Mouse (Mus musculus): ENCODE results near the gene Pcyt2. TPM values are rescaled to one million over a fixed set of nuclear protein-coding genes. Genes with fewer than 3 reads are reported as not detected.
A peak's percentile ranks its signal among the peaks of the same experiment; 100 is the strongest.

Gene Pcyt2
- polyA plus RNA-seq, 1 experiment from 2014 or later: 239 TPM

- Histone ChIP-seq H3K9me3 (replicated peaks; ENCODE audit: control insufficient read depth, low read length, poor library complexity, severe bottlenecking) (no peaks in the 10 kb centered on the region), H3K4me1 (ENCODE audit: control insufficient read depth, insufficient read depth, low read length) (peaks cover 23% of the 10 kb centered on the region), H3K36me3 (ENCODE audit: control insufficient read depth, insufficient read depth, low read length) (peaks cover 37% of the 10 kb centered on the region), H3K9ac (ENCODE audit: low read depth, low read length) (no peak overlapping the region), H3K27me3 (ENCODE audit: control insufficient read depth, insufficient read depth, low read depth, low read length) (no peaks in the 10 kb centered on the region; the same call in 1 of the 2 replicates), H3K4me2 (ENCODE audit: low read length) (no peak overlapping the region), H3K4me3 (ENCODE audit: low read depth, low read length) (no peak overlapping the region), H3K27ac (ENCODE audit: low read length) (no peak overlapping the region)
- no peak for ATAC-seq
- WGBS: 90% methylated on average over 9 of the region's 10 CpGs
Measured at GRCm38 (mm10) chr11:120613481-120613972, 4.2 kb downstream of the Pcyt2 start.

- Histone ChIP-seq H3K4me3 (ENCODE audit: low read depth, low read length) (no peak overlapping the region), H3K4me1 (ENCODE audit: control insufficient read depth, insufficient read depth, low read length) (peaks cover 22% of the 10 kb centered on the region), H3K9ac (ENCODE audit: low read depth, low read length) (no peak overlapping the region), H3K4me2 (ENCODE audit: low read length) (no peak overlapping the region), H3K36me3 (ENCODE audit: control insufficient read depth, insufficient read depth, low read length) (peaks cover 31% of the 10 kb centered on the region; the same call in 1 of the 2 replicates), H3K27ac (ENCODE audit: low read length) (no peak overlapping the region), H3K27me3 (ENCODE audit: control insufficient read depth, insufficient read depth, low read depth, low read length) (no peaks in the 10 kb centered on the region; the same call in 1 of the 2 replicates), H3K9me3 (replicated peaks; ENCODE audit: control insufficient read depth, low read length, poor library complexity, severe bottlenecking) (no peaks in the 10 kb centered on the region)
- WGBS: 47% methylated on average over 6 of the region's 6 CpGs
- ATAC-seq: no peak
Measured at GRCm38 (mm10) chr11:120612763-120613162, 5.0 kb downstream of the Pcyt2 start.

DNA sequence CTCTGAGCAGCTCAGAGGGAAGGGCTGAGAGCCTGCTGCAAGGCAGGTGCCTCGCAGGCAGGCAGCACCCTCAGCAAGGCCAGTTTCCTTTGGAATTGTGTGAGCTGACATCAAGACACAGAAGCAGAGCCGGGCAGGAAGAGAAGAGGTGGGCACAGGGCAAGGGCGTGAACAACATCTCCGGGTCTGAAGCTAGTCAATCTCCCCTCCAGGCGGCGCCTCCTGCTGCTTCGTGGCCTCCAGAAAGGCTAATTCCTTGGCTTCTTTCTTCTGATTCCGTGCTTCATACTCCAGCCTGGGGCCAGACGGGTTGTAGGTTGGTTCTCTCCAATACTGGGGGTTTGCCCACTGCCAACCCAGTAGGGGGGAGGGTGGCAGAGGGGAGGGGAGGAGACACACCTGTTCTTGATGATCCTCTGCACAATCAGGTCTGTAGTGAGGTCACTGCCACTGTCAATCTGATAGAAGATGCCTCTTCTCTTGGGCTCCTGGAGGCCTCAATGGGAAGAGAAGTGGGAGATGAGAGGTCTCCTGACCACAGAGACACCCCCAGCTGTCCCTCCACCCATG, 7.2 kb downstream of the Pcyt2 start:
- no peak for ATAC-seq
- H3K4me2 ChIP-seq (ENCODE audit: low read length): no peak overlapping the region

GRCm38 (mm10) chr11:120609250-120609649, 8.5 kb downstream of the Pcyt2 start:
- Histone ChIP-seq H3K4me3 (ENCODE audit: low read depth, low read length) (no peak overlapping the region), H3K9me3 (replicated peaks; ENCODE audit: control insufficient read depth, low read length, poor library complexity, severe bottlenecking) (no peaks in the 10 kb centered on the region), H3K4me2 (ENCODE audit: low read length) (no peak overlapping the region), H3K27me3 (ENCODE audit: control insufficient read depth, insufficient read depth, low read depth, low read length) (no peaks in the 10 kb centered on the region; the same call in 1 of the 2 replicates), H3K36me3 (ENCODE audit: control insufficient read depth, insufficient read depth, low read length) (peaks cover 31% of the 10 kb centered on the region; the same call in 1 of the 2 replicates), H3K9ac (ENCODE audit: low read depth, low read length) (peak overlapping the region; percentile 38; the same call in 1 of the 2 replicates), H3K27ac (ENCODE audit: low read length) (no peak overlapping the region), H3K4me1 (ENCODE audit: control insufficient read depth, insufficient read depth, low read length) (peaks cover 6% of the 10 kb centered on the region; the same call in 1 of the 2 replicates)
- 0 out of 2 replicates have a peak, but pooled peaks have one; percentile 36 for ATAC-seq
- WGBS: 44% methylated on average over 7 of the region's 8 CpGs

More for the DNA sequence above, 7.2 kb downstream of the Pcyt2 start:
- no peaks in the 10 kb centered on the region; the same call in 1 of the 2 replicates for H3K27me3 ChIP-seq (ENCODE audit: control insufficient read depth, insufficient read depth, low read depth, low read length)
- no peak overlapping the region for H3K9ac ChIP-seq (ENCODE audit: low read depth, low read length)
- H3K36me3 ChIP-seq (ENCODE audit: control insufficient read depth, insufficient read depth, low read length): peaks cover 28% of the 10 kb centered on the region; the same call in 1 of the 2 replicates
- no peaks in the 10 kb centered on the region for H3K9me3 ChIP-seq (replicated peaks; ENCODE audit: control insufficient read depth, low read length, poor library complexity, severe bottlenecking)
- H3K4me3 ChIP-seq (ENCODE audit: low read depth, low read length): no peak overlapping the region
- H3K4me1 ChIP-seq (ENCODE audit: control insufficient read depth, insufficient read depth, low read length): peaks cover 6% of the 10 kb centered on the region; the same call in 1 of the 2 replicates
- H3K27ac ChIP-seq (ENCODE audit: low read length): no peak overlapping the region
- 79% methylated on average over 9 of the region's 9 CpGs for WGBS

DNA sequence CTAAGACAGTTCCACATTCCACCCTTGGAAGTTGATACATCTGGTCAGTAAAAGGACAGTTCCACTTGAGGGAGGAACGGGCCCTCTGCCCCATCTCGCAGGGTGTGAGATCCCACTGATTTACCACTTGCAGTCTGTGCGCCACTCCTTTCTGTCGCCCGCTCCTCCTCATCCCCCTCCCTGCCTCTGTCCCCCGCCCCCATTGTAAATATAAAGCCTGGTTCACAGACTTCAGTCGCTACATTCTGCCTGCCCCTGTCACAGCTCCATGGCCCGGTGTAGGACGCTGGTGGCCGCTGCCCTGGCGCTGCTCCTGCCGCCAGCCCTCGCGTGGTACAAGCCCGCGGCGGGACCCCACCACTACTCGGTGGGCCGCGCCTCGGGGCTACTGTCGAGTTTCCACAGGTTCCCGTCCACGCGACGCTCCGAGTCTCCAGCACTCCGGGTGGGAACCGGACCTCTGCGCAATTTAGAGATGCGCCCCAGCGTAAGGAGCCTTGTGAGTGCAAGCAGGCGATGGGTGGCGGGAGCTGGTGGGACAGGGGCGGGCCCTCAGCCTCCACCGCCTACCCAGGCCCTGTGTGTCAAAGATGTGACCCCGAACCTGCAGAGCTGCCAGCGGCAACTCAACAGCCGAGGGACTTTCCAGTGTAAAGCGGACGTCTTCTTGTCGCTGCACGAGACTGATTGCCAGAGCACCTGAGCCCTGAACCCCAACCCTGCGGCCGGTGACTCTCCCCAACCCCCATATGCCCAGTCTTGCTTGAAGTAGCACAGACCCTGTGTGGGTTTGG, 9.3 kb downstream of the Pcyt2 start, which contains the start of gene Npb:
Gene Npb, plus strand, starts transcription at position 237 of the 794 bp plus-strand sequence.
- H3K9ac ChIP-seq (ENCODE audit: low read depth, low read length): peak within 1 kb of the TSS; percentile 38; the same call in 1 of the 2 replicates
- peak within 1 kb of the TSS; percentile 30; the same call in 1 of the 2 replicates for H3K4me2 ChIP-seq (ENCODE audit: low read length)
- H3K27me3 ChIP-seq (ENCODE audit: control insufficient read depth, insufficient read depth, low read depth, low read length): no peaks in the 10 kb centered on the region; the same call in 1 of the 2 replicates
- ATAC-seq: no peak
- H3K9me3 ChIP-seq (replicated peaks; ENCODE audit: control insufficient read depth, low read length, poor library complexity, severe bottlenecking): no peaks in the 10 kb centered on the region
- H3K4me3 ChIP-seq (ENCODE audit: low read depth, low read length): 0 out of 2 replicates have a peak within 1 kb of the TSS, but pooled peaks have one; percentile 5
- 7% methylated on average over 45 of the region's 45 CpGs for WGBS
- H3K36me3 ChIP-seq (ENCODE audit: control insufficient read depth, insufficient read depth, low read length): peaks cover 30% of the 10 kb centered on the region; the same call in 1 of the 2 replicates
- peaks cover 6% of the 10 kb centered on the region; the same call in 1 of the 2 replicates for H3K4me1 ChIP-seq (ENCODE audit: control insufficient read depth, insufficient read depth, low read length)
- no peak within 1 kb of the TSS for H3K27ac ChIP-seq (ENCODE audit: low read length)

GRCm38 (mm10) chr11:120606764-120607163, 11.0 kb downstream of the Pcyt2 start:
- Histone ChIP-seq H3K36me3 (ENCODE audit: control insufficient read depth, insufficient read depth, low read length) (peaks cover 22% of the 10 kb centered on the region; the same call in 1 of the 2 replicates), H3K4me2 (ENCODE audit: low read length) (no peak overlapping the region), H3K4me1 (ENCODE audit: control insufficient read depth, insufficient read depth, low read length) (peaks cover 6% of the 10 kb centered on the region; the same call in 1 of the 2 replicates), H3K9me3 (replicated peaks; ENCODE audit: control insufficient read depth, low read length, poor library complexity, severe bottlenecking) (no peaks in the 10 kb centered on the region), H3K9ac (ENCODE audit: low read depth, low read length) (no peak overlapping the region), H3K27me3 (ENCODE audit: control insufficient read depth, insufficient read depth, low read depth, low read length) (no peaks in the 10 kb centered on the region; the same call in 1 of the 2 replicates), H3K4me3 (ENCODE audit: low read depth, low read length) (no peak overlapping the region), H3K27ac (ENCODE audit: low read length) (no peak overlapping the region)
- 84% methylated on average over 4 of the region's 4 CpGs for WGBS
- ATAC-seq: no peak

DNA sequence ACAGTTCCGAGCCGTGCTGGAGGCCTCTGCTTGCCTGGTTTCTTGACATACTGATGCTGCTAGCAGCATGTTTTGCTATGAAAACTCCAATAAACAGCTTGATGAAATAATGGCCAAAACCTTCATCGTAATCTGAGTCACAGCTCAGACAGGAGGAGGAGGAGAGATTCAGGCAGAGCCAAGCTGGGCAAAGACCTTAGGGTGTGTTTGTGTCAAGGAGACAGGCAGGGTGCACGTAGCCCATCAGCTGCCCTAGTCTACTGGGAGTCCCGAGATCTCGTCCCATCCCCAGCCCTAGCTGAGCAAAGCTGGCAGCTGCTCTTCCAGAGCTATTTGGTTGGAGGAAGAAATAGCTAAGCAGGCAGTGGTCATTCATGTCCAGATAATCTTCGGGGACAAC, 12.1 kb downstream of the Pcyt2 start:
- ATAC-seq: no peak

GRCm38 (mm10) chr11:120603545-120603944, 14.2 kb downstream of the Pcyt2 start:
- no peak overlapping the region for H3K4me2 ChIP-seq (ENCODE audit: low read length)
- H3K4me3 ChIP-seq (ENCODE audit: low read depth, low read length): no peak overlapping the region
- 85% methylated on average over 2 of the region's 2 CpGs for WGBS
- peaks cover 10% of the 10 kb centered on the region for H3K4me1 ChIP-seq (ENCODE audit: control insufficient read depth, insufficient read depth, low read length)
- ATAC-seq: no peak
- H3K9me3 ChIP-seq (replicated peaks; ENCODE audit: control insufficient read depth, low read length, poor library complexity, severe bottlenecking): no peaks in the 10 kb centered on the region
- no peak overlapping the region for H3K27ac ChIP-seq (ENCODE audit: low read length)
- H3K36me3 ChIP-seq (ENCODE audit: control insufficient read depth, insufficient read depth, low read length): peaks cover 11% of the 10 kb centered on the region
- no peaks in the 10 kb centered on the region for H3K27me3 ChIP-seq (ENCODE audit: control insufficient read depth, insufficient read depth, low read depth, low read length)
- H3K9ac ChIP-seq (ENCODE audit: low read depth, low read length): no peak overlapping the region

More for the DNA sequence above, 12.1 kb downstream of the Pcyt2 start:
- Histone ChIP-seq H3K27ac (ENCODE audit: low read length) (no peak overlapping the region), H3K36me3 (ENCODE audit: control insufficient read depth, insufficient read depth, low read length) (peaks cover 17% of the 10 kb centered on the region), H3K9ac (ENCODE audit: low read depth, low read length) (no peak overlapping the region), H3K4me3 (ENCODE audit: low read depth, low read length) (no peak overlapping the region), H3K9me3 (replicated peaks; ENCODE audit: control insufficient read depth, low read length, poor library complexity, severe bottlenecking) (no peaks in the 10 kb centered on the region), H3K27me3 (ENCODE audit: control insufficient read depth, insufficient read depth, low read depth, low read length) (no peaks in the 10 kb centered on the region; the same call in 1 of the 2 replicates), H3K4me1 (ENCODE audit: control insufficient read depth, insufficient read depth, low read length) (peaks cover 6% of the 10 kb centered on the region; the same call in 1 of the 2 replicates), H3K4me2 (ENCODE audit: low read length) (no peak overlapping the region)
- WGBS: 88% methylated on average over 7 of the region's 7 CpGs
